Mouse (Mus musculus) kidney, postnatal 0 days (tissue): ENCODE measurements at regions not wholly inside any gene's neighbourhood (a gene's known extent, or its start where the extent isn't known, plus 50 kb on each side); places are given as distances from the start of the nearest gene placed in this dataset.

Source experiments
- ATAC-seq: fragments of 200-750 bp; cut with Nextera tagmentation; replicated peaks from 2 replicates; pipeline ENCODE4 v1.8.0; 2017; ENCODE audit warnings: low read depth, moderate number of reproducible peaks, moderate TSS enrichment, moderate library complexity; ENCODE audit not compliant: low FRiP score
- DNase-seq: peaks from one replicate; pipeline ENCODE4 v3.0.0-alpha.2; 2016; ENCODE audit warnings: low spot score
- H3K27ac ChIP-seq: fragments of 300-500 bp; sonication (generic); 2 replicates; pipeline ENCODE4 v1.5.1; 2014; ENCODE audit warnings: mild to moderate bottlenecking
- H3K27me3 ChIP-seq: fragments of 300-500 bp; sonication (generic); 2 replicates; pipeline ENCODE4 v1.6.1; 2014; ENCODE audit warnings: low read length, mixed read lengths; ENCODE audit not compliant: insufficient read depth
- H3K36me3 ChIP-seq: fragments of 300-500 bp; sonication (generic); 2 replicates; pipeline ENCODE4 v1.6.1; 2014; ENCODE audit warnings: low read length, mixed read lengths; ENCODE audit not compliant: insufficient read depth
- H3K4me1 ChIP-seq: fragments of 300-500 bp; sonication (generic); replicated peaks from 2 replicates; pipeline ENCODE4 v1.6.1; 2014; ENCODE audit warnings: antibody characterized with exemption, low read length, mixed read lengths; ENCODE audit not compliant: insufficient read depth
- H3K4me2 ChIP-seq: fragments of 300-500 bp; sonication (generic); 2 replicates; pipeline ENCODE4 v1.6.1; 2014; ENCODE audit warnings: mild to moderate bottlenecking, low read length, moderate library complexity, mixed read lengths
- H3K4me3 ChIP-seq: fragments of 300-500 bp; sonication (generic); replicated peaks from 2 replicates; pipeline ENCODE4 v1.5.1; 2014; ENCODE audit warnings: low read depth, low read length
- H3K9ac ChIP-seq: fragments of 300-500 bp; sonication (generic); 2 replicates; pipeline ENCODE4 v1.6.1; 2014; ENCODE audit warnings: low read depth, low read length
- H3K9me3 ChIP-seq: fragments of 300-500 bp; sonication (generic); replicated peaks from 2 replicates; pipeline ENCODE4 v1.6.1; 2016; ENCODE audit warnings: low read length, inconsistent platforms, mixed read lengths
- CTCF ChIP-seq: IDR thresholded peaks from 2 replicates; pipeline ENCODE4 v1.5.1; 2016; ENCODE audit warnings: antibody characterized with exemption, low read depth, mild to moderate bottlenecking, moderate library complexity
- WGBS: fragments of 180-500 bp; shearing (Covaris S2); extraction: QIAGEN DNeasy Blood & Tissue Kit; methylation state at CpG from one replicate; pipeline ENCODE4 v1.1.7; 2014; 5-methylcytosine and 5-hydroxymethylcytosine counted together

DNA sequence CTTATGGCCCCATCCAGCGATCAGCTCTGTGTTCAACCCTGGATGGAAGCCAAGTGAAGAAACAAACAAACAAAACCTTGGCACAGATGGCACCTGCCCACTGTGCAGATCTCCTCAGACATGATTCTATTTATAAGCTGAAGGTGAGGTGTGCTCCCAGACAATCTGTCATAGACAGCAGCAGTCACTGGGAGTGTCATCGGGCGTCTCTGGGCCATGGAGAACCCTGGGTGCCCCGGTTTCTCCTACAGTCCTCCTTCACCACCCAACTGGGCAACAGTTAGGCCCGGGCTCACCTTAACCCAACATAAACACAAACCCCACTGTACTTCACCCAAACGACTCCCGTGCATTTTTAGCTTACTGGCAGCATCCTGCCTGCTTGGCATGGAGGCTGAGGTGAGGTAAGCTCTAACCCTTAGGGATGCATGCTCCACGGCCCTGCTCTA, 160.6 kb upstream of the Irf2bp2 start:
- H3K9ac ChIP-seq: no peak overlapping the region
- H3K36me3 ChIP-seq: no peaks in the 10 kb centered on the region
- DNase-seq (no peak), ATAC-seq (no peak)
- 90% methylated on average over 8 of the region's 8 CpGs for WGBS
- H3K4me1 ChIP-seq: peaks cover 3% of the 10 kb centered on the region; the same call in 1 of the 2 replicates
- H3K27ac ChIP-seq: no peak overlapping the region
- no peaks in the 10 kb centered on the region for H3K9me3 ChIP-seq
- H3K27me3 ChIP-seq: no peaks in the 10 kb centered on the region
- TF ChIP-seq CTCF: no peak
- H3K4me2 ChIP-seq: no peak overlapping the region
- no peak overlapping the region for H3K4me3 ChIP-seq

DNA sequence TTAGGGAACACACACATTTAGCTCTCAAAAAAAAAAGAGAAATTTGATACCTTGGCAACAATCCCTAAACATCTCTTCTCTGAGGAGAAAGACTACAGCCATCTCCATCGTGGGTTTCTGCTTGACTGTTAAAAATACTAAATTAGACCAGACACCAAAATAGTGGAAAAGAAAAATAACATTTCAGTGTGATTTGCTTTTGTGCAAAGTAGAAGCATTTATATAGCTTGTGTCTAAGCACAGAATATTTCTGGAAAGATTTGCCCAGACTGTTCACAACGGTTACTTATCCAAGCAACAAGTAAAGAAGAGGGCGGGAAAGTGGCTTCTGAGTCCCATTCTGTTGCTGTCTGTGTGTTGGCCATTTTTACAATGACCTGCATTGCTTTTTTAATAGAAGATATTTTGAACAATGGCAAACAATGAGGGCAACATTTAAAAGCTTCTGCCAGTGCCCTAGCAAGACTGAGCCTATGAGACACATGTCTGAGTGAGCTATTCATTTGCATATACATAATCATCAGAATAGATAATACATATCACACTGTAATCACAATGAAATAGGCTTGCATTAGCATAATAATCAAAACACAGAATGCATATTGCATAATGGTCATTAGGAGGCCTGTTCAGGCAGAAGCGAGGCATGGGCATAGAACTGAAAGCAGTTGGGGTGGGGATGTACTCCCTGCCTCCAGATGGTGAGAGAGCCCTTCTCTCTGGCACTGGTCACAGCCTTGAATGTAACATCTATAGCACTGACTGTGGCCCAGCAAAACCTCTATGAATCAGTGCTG, 159.5 kb upstream of the Irf2bp2 start:
- ATAC-seq (no peak), DNase-seq (no peak)
- no peaks in the 10 kb centered on the region for H3K36me3 ChIP-seq
- no peak overlapping the region for H3K4me3 ChIP-seq
- TF ChIP-seq CTCF: no peak
- H3K4me2 ChIP-seq: no peak overlapping the region
- H3K4me1 ChIP-seq: peaks cover 3% of the 10 kb centered on the region; the same call in 1 of the 2 replicates
- no peak overlapping the region for H3K27ac ChIP-seq
- 71% methylated on average over 4 of the region's 4 CpGs for WGBS
- H3K9ac ChIP-seq: no peak overlapping the region
- no peaks in the 10 kb centered on the region for H3K9me3 ChIP-seq
- no peaks in the 10 kb centered on the region for H3K27me3 ChIP-seq

DNA sequence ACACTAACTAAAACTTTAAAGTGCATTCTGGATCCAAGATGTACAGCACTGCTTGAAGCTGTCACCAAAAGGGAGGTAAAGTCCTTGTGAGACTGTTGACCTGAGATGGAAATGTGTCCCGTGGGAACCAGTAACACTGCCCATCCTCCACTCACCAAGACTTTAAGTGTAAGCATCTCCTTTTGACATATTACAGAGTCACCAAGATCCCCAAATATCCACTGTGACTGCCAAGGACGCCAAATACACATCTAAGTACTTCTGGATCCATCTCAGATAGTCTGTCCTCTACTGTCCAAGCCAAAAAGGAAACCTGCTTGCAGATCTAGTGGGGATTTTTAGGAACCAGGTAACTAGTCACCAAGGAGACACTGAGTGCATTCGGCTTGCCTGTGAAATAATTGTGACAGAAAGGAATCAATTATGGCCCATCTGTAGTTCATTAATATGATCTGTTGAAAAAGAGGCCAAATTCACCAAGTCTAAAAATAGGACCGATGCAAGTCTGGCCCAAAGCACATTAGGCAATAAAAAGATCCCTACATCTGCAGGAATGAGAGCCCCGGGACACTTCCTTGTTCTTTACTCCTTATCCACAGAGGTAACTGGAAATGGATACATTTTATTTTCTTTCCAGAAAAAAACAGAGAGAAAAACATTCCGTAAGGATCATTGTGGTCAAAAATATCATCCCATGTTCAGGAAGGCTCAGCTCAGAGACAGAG, 157.8 kb upstream of the Irf2bp2 start:
- WGBS: 66% methylated on average over 6 of the region's 6 CpGs
- TF ChIP-seq CTCF: no peak
- Histone ChIP-seq H3K27me3 (no peaks in the 10 kb centered on the region), H3K9ac (no peak overlapping the region), H3K4me3 (no peak overlapping the region), H3K9me3 (no peaks in the 10 kb centered on the region), H3K27ac (no peak overlapping the region), H3K4me2 (no peak overlapping the region), H3K36me3 (no peaks in the 10 kb centered on the region), H3K4me1 (no peaks in the 10 kb centered on the region)
- no peak for DNase-seq
- no peak for ATAC-seq

DNA sequence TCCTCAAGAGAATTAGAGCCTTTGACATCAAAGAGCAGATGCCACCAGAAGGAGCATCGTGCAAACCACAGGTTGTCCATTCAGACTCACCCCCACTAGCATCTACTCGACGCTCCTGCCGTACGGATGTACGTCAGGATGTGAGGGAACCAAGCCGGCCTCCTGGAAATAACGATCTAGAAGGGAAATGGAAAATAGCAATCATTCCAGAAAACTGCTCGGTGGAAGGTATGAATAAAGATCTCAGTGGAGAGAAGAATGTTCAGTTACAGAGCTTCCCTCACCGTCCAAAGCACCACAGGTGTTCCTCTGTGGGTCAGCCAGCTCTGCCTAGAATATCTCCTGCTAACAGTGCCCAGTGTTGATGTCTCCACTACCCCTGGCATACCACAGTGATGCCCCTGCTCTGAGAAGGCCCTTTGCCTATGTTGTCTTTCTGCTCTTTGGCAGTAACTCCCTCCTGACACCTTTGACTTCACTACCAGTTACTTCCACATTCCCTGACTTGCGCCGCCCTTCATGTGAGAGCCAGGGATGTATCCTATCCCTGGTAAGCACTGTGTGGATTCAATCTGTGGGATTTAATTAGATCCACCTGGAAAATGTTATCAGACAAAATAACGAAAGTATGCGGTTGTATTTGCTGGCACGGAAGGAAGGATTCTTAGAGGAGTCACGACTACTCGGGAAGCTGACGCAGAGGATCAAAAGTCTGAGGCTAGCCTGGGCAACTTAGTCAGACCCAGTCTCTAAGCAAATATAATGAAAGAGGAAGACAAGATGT, 152.4 kb upstream of the Irf2bp2 start:
- 62% methylated on average over 18 of the region's 18 CpGs for WGBS
- Histone ChIP-seq H3K4me3 (no peak overlapping the region), H3K36me3 (no peaks in the 10 kb centered on the region), H3K27me3 (no peaks in the 10 kb centered on the region), H3K9ac (no peak overlapping the region), H3K4me2 (no peak overlapping the region), H3K27ac (no peak overlapping the region), H3K4me1 (peaks cover 13% of the 10 kb centered on the region), H3K9me3 (no peaks in the 10 kb centered on the region)
- no peak for TF ChIP-seq CTCF
- ATAC-seq (no peak), DNase-seq (no peak)

DNA sequence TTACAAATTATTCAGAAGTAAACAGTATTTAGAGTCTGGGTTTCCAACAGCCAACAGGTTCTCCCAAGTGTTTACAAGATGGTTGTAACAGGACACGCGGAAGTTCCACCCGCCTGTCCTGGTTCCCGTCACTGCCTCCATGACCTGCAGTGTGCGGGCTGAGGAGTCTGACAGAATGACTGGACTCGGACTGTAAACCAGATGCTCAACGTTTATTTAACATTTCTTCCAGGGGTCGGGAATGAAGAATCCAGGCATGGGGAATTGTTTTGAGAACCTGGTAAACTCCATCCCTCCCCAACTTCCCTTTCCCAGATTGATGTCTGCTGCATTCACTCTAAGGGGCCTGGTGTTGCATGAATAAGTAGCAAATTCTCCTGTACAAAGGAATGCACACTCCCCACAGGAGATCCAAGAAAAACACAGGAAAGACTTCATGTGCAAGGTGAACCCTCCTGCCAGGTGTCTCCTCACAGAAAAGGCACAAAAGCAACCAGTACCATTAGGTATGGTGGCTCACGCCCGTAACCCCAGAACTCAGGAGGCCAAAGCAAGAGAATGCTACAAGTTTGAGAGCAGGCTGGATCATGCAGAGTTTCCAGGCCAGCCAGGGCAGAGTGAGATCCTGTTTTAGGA, 151.1 kb upstream of the Irf2bp2 start:
- H3K4me2 ChIP-seq: no peak overlapping the region
- H3K27me3 ChIP-seq: no peaks in the 10 kb centered on the region
- no peaks in the 10 kb centered on the region for H3K36me3 ChIP-seq
- H3K27ac ChIP-seq: peak overlapping the region; percentile 72
- no peak overlapping the region for H3K9ac ChIP-seq
- DNase-seq: peak; percentile 76
- ATAC-seq: no peak
- H3K4me3 ChIP-seq: no peak overlapping the region
- no peaks in the 10 kb centered on the region for H3K9me3 ChIP-seq
- WGBS: 33% methylated on average over 10 of the region's 10 CpGs
- H3K4me1 ChIP-seq: peaks cover 13% of the 10 kb centered on the region
- no peak for TF ChIP-seq CTCF

DNA sequence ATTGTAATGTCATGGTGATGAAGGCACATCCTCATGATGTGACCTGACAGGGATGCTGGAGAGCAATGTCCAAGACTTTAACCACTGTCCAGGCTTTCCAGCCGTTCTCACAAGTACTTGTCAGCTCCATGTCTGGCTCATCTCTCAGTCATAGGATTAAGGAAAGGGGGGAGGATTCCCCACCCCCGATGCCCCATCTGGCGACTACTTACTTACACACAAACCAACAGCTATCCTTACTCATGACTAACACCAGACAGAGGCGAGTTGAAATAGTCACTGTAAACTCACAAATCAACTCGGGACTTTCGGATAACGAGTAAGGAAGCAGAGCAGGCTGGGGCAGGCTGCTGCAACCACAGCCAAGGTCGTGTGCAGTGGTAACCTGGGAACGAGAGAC, 149.5 kb upstream of the Irf2bp2 start:
- H3K4me3 ChIP-seq: no peak overlapping the region
- no peak overlapping the region for H3K27ac ChIP-seq
- WGBS: 64% methylated on average over 9 of the region's 9 CpGs

More for the DNA sequence above, 149.5 kb upstream of the Irf2bp2 start:
- ATAC-seq: no peak
- H3K9me3 ChIP-seq: no peaks in the 10 kb centered on the region
- H3K27me3 ChIP-seq: no peaks in the 10 kb centered on the region
- DNase-seq: no peak
- H3K36me3 ChIP-seq: no peaks in the 10 kb centered on the region
- H3K9ac ChIP-seq: no peak overlapping the region
- no peak for TF ChIP-seq CTCF
- H3K4me1 ChIP-seq: peaks cover 13% of the 10 kb centered on the region
- no peak overlapping the region for H3K4me2 ChIP-seq
